Mouse (Mus musculus): ENCODE data around the gene Suz12. TPM values are rescaled to one million over a fixed set of nuclear protein-coding genes. Genes with fewer than 3 reads are reported as not detected.
"Not testable (repeated sequence)": the region's sequence is repeated elsewhere in the genome, so short reads cannot be mapped to it uniquely, and the experiment has no call there.

The Suz12 gene
- polyA plus RNA-seq, 1 experiment = 192 TPM

- Histone ChIP-seq H3K4me3 (ENCODE audit: insufficient read depth, low read depth, low read length) (no peak overlapping the region), H3K4me1 (ENCODE audit: control insufficient read depth, insufficient read depth, low read length) (peaks cover 2% of the 10 kb centered on the region; the same call in 1 of the 2 replicates), H3K27ac (ENCODE audit: insufficient read depth, low read depth, low read length) (peak overlapping the region; percentile 33; the same call in 1 of the 2 replicates)
- TF ChIP-seq CTCF (IDR thresholded peaks at IDR 0.05; ENCODE audit: insufficient read depth, low read depth, low read length) = no peak
- 21% methylated on average over 4 of the region's 4 CpGs for WGBS
These were observed 69.3 kb downstream of the Suz12 start for GRCm38 (mm10) chr11:80062159-80062558.

DNA sequence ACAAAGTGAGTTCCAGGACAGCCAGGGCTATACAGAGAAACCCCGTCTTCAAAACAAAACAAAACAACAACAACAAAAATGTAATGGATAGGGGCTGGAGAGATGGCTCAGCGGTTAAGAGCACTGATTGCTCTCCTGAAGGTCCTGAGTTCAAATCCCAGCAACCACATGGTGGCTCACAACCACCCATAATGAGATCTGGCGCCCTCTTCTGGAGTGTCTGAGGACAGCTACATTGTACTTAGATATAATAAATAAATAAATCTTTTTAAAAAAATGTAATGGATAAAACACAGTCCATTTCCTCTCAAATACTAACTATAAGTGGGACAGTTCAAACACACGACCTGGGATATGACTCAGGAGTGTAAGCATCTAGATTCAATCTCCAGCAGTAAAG lies 73.5 kb downstream of the Suz12 start:
- WGBS = 91% methylated on average over 4 of the region's 4 CpGs
- not testable (repeated sequence) for H3K4me3 ChIP-seq (ENCODE audit: insufficient read depth, low read depth, low read length); H3K4me1 ChIP-seq (ENCODE audit: control insufficient read depth, insufficient read depth, low read length); H3K27ac ChIP-seq (ENCODE audit: insufficient read depth, low read depth, low read length)

GRCm38 (mm10) chr11:80067558-80067957 lies 74.7 kb downstream of the Suz12 start:
- no peaks in the 10 kb centered on the region; the same call in 1 of the 2 replicates for H3K4me1 ChIP-seq (ENCODE audit: control insufficient read depth, insufficient read depth, low read length)
- no peak overlapping the region for H3K4me3 ChIP-seq (ENCODE audit: insufficient read depth, low read depth, low read length)
- H3K27ac ChIP-seq (ENCODE audit: insufficient read depth, low read depth, low read length) = no peak overlapping the region
- 87% methylated on average over 5 of the region's 5 CpGs for WGBS
- no peak for TF ChIP-seq POLR2A (IDR thresholded peaks at IDR 0.05; ENCODE audit: insufficient read depth, low read depth, low read length)
- TF ChIP-seq CTCF (IDR thresholded peaks at IDR 0.05; ENCODE audit: insufficient read depth, low read depth, low read length) = no peak

GRCm38 (mm10) chr11:80069815-80070214 lies 76.9 kb downstream of the Suz12 start:
- Histone ChIP-seq H3K4me3 (ENCODE audit: insufficient read depth, low read depth, low read length) (no peak overlapping the region), H3K27ac (ENCODE audit: insufficient read depth, low read depth, low read length) (no peak overlapping the region), H3K4me1 (ENCODE audit: control insufficient read depth, insufficient read depth, low read length) (no peaks in the 10 kb centered on the region)
- 33% methylated on average over 3 of the region's 3 CpGs for WGBS
- TF ChIP-seq CTCF (IDR thresholded peaks at IDR 0.05; ENCODE audit: insufficient read depth, low read depth, low read length) = no peak
- no peak for TF ChIP-seq POLR2A (IDR thresholded peaks at IDR 0.05; ENCODE audit: insufficient read depth, low read depth, low read length)

GRCm38 (mm10) chr11:80071039-80071438 lies 78.1 kb downstream of the Suz12 start:
- no peaks in the 10 kb centered on the region for H3K4me1 ChIP-seq (ENCODE audit: control insufficient read depth, insufficient read depth, low read length)
- no peak for TF ChIP-seq POLR2A (IDR thresholded peaks at IDR 0.05; ENCODE audit: insufficient read depth, low read depth, low read length)
- TF ChIP-seq CTCF (IDR thresholded peaks at IDR 0.05; ENCODE audit: insufficient read depth, low read depth, low read length) = no peak
- no peak overlapping the region for H3K27ac ChIP-seq (ENCODE audit: insufficient read depth, low read depth, low read length)
- H3K4me3 ChIP-seq (ENCODE audit: insufficient read depth, low read depth, low read length) = no peak overlapping the region
- WGBS = 97% methylated on average over 2 of the region's 2 CpGs

GRCm38 (mm10) chr11:80072365-80072764 lies 79.5 kb downstream of the Suz12 start:
- WGBS = 46% methylated on average over 3 of the region's 3 CpGs
- no peak overlapping the region for H3K4me3 ChIP-seq (ENCODE audit: insufficient read depth, low read depth, low read length)
- no peak overlapping the region for H3K27ac ChIP-seq (ENCODE audit: insufficient read depth, low read depth, low read length)
- H3K4me1 ChIP-seq (ENCODE audit: control insufficient read depth, insufficient read depth, low read length) = no peaks in the 10 kb centered on the region
- no peak for TF ChIP-seq CTCF (IDR thresholded peaks at IDR 0.05; ENCODE audit: insufficient read depth, low read depth, low read length)
- TF ChIP-seq POLR2A (IDR thresholded peaks at IDR 0.05; ENCODE audit: insufficient read depth, low read depth, low read length) = no peak

GRCm38 (mm10) chr11:80075608-80076277 lies 82.8 kb downstream of the Suz12 start:
- H3K27ac ChIP-seq (ENCODE audit: insufficient read depth, low read depth, low read length) = no peak overlapping the region
- H3K4me3 ChIP-seq (ENCODE audit: insufficient read depth, low read depth, low read length) = no peak overlapping the region
- H3K4me1 ChIP-seq (ENCODE audit: control insufficient read depth, insufficient read depth, low read length) = no peaks in the 10 kb centered on the region
- TF ChIP-seq CTCF (IDR thresholded peaks at IDR 0.05; ENCODE audit: insufficient read depth, low read depth, low read length) (no peak), POLR2A (IDR thresholded peaks at IDR 0.05; ENCODE audit: insufficient read depth, low read depth, low read length) (no peak)
- 96% methylated on average over 5 of the region's 5 CpGs for WGBS

GRCm38 (mm10) chr11:80077784-80078545 lies 85.1 kb downstream of the Suz12 start:
- Histone ChIP-seq H3K4me3 (ENCODE audit: insufficient read depth, low read depth, low read length) (no peak overlapping the region), H3K4me1 (ENCODE audit: control insufficient read depth, insufficient read depth, low read length) (0 out of 2 replicates have a peak, but pooled peaks cover 5% of the 10 kb centered on the region), H3K27ac (ENCODE audit: insufficient read depth, low read depth, low read length) (no peak overlapping the region)
- WGBS = 75% methylated on average over 14 of the region's 14 CpGs
- no peak for TF ChIP-seq CTCF (IDR thresholded peaks at IDR 0.05; ENCODE audit: insufficient read depth, low read depth, low read length)
- no peak for TF ChIP-seq POLR2A (IDR thresholded peaks at IDR 0.05; ENCODE audit: insufficient read depth, low read depth, low read length)

DNA sequence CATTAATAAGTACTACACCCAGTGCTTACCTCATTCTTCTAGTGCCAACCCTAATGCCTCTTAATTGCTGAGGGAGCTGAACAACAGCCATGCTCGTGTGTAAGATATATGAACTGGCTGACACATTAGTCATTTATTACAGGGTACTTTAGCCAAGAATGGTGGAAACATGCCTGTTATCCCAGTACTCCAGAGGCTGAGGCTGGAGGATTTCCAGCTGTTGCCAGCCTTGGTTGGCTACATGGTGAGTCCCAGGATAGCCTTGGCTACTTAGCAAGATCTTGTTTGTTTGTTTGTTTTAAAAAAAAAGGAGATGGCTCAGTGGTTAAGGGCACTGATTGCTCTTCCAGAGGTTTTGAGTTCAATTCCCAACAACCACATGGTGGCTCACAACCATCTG lies 85.9 kb downstream of the Suz12 start:
- H3K4me3 ChIP-seq (ENCODE audit: insufficient read depth, low read depth, low read length) = no peak overlapping the region
- WGBS = 32% methylated on average over 1 of the region's 1 CpGs
- 0 out of 2 replicates have a peak, but pooled peaks cover 5% of the 10 kb centered on the region for H3K4me1 ChIP-seq (ENCODE audit: control insufficient read depth, insufficient read depth, low read length)
- H3K27ac ChIP-seq (ENCODE audit: insufficient read depth, low read depth, low read length) = no peak overlapping the region
- TF ChIP-seq POLR2A (IDR thresholded peaks at IDR 0.05; ENCODE audit: insufficient read depth, low read depth, low read length) (no peak), CTCF (IDR thresholded peaks at IDR 0.05; ENCODE audit: insufficient read depth, low read depth, low read length) (no peak)
